ENCODE assay signal across 26 mouse cellular contexts in the genomic region with DNA sequence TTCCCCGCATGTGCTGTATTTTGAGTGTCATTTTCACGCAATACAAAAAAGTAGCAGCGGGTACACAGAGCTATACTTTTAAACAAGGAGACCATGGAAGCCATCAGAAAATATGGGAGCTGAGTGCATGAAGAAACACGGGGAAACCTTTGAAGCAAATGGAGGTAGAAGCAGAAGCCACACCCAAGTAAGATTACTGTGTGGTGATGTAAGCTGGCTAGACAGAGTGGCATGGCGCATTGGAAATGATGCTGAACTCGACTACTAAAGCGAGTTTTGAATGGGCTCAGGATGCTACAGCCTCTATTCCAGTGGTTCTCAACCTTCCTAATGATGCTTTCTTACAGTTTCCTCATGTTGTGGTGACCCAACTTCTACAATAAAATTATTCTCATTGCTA. TPM values are rescaled to one million over a fixed set of nuclear protein-coding genes. Genes with fewer than 3 reads are reported as not detected.
A peak's percentile ranks its signal among the peaks of the same experiment; 100 is the strongest.
DNase-seq lines count a peak whose midpoint lies in the region; ATAC-seq and TF ChIP-seq lines count a peak whose summit lies in the region.
"Had no signal": no experiment of that assay in that cellular context is flagged by ENCODE, and none has a peak within 500 bp of the region (broad histone marks: within the 10 kb centered on the region; RNA-seq: fewer than 3 reads in every experiment).

No protein-coding gene starts in this region.

- peak; percentile 31 for DNase-seq in heart, embryonic 10.5 days (ENCODE audit: low spot score)
- no peak for DNase-seq in heart, postnatal 14 days
- peak; percentile 81 for DNase-seq in midbrain, embryonic 11.5 days (ENCODE audit: low spot score, missing footprints)
- DNase-seq in midbrain, embryonic 14.5 days: no peak
- no peak for DNase-seq in liver, embryonic 13.5 days
- no peak for DNase-seq in gastrocnemius, postnatal 14 days
- DNase-seq in cerebellum, adult 2 months: no peak
- DNase-seq: adrenal gland, adult 8-10 months; cerebellum, postnatal 14 days; heart, postnatal 4 days; kidney, adult 11 months; kidney, postnatal 14 days; lung, adult 18-20 months; lung, postnatal 4 days; right cerebral cortex, adult 18-20 months; spleen, adult 18-20 months; thymus, postnatal 14 days had no signal

- H3K27ac ChIP-seq in heart, embryonic 10.5 days: no peak overlapping the region
- no peak overlapping the region for H3K27ac ChIP-seq in midbrain, embryonic 11.5 days (ENCODE audit: low read depth, low read length)
- no peak overlapping the region for H3K27ac ChIP-seq in midbrain, embryonic 14.5 days (replicated peaks; ENCODE audit: low read depth, low read length)
- peak overlapping the region; percentile 95 for H3K27ac ChIP-seq in liver, embryonic 13.5 days
- H3K27ac ChIP-seq in cerebellum, adult 2 months (ENCODE audit: insufficient read depth, low read length): no peak overlapping the region
- H3K27ac ChIP-seq in intestine, embryonic 16.5 days (ENCODE audit: low read length): no peak overlapping the region
- H3K27ac ChIP-seq: hindbrain, embryonic 14.5 days; limb, embryonic 12.5 days had no signal

- peaks cover 38% of the 10 kb centered on the region; the same call in 1 of the 2 replicates for H3K36me3 ChIP-seq in heart, embryonic 10.5 days
- H3K36me3 ChIP-seq in midbrain, embryonic 11.5 days (ENCODE audit: control insufficient read depth, insufficient read depth, low read length): no peaks in the 10 kb centered on the region
- H3K36me3 ChIP-seq in midbrain, embryonic 14.5 days (ENCODE audit: control insufficient read depth, insufficient read depth, low read length): no peaks in the 10 kb centered on the region
- peaks cover 78% of the 10 kb centered on the region for H3K36me3 ChIP-seq in liver, embryonic 13.5 days
- H3K36me3 ChIP-seq in intestine, embryonic 16.5 days (ENCODE audit: control insufficient read depth, insufficient read depth, low read length): 0 out of 2 replicates have a peak, but pooled peaks cover 2% of the 10 kb centered on the region
- H3K36me3 ChIP-seq: limb, embryonic 12.5 days had no signal

- peaks cover 21% of the 10 kb centered on the region for H3K4me1 ChIP-seq in heart, embryonic 10.5 days
- H3K4me1 ChIP-seq in midbrain, embryonic 11.5 days (ENCODE audit: control insufficient read depth, insufficient read depth, low read length): no peaks in the 10 kb centered on the region
- H3K4me1 ChIP-seq in midbrain, embryonic 14.5 days (ENCODE audit: control insufficient read depth, insufficient read depth, low read length): no peaks in the 10 kb centered on the region
- peaks cover 68% of the 10 kb centered on the region for H3K4me1 ChIP-seq in liver, embryonic 13.5 days (replicated peaks)
- H3K4me1 ChIP-seq in cerebellum, adult 2 months (ENCODE audit: control insufficient read depth, insufficient read depth, low read length): no peaks in the 10 kb centered on the region
- H3K4me1 ChIP-seq in intestine, embryonic 16.5 days (ENCODE audit: control insufficient read depth, insufficient read depth, low read length): no peaks in the 10 kb centered on the region; the same call in 1 of the 2 replicates
- H3K4me1 ChIP-seq: limb, embryonic 12.5 days had no signal

- H3K9me3 ChIP-seq in heart, embryonic 10.5 days: no peaks in the 10 kb centered on the region
- H3K9me3 ChIP-seq in midbrain, embryonic 11.5 days (ENCODE audit: control insufficient read depth, low read length): no peaks in the 10 kb centered on the region
- no peaks in the 10 kb centered on the region for H3K9me3 ChIP-seq in midbrain, embryonic 14.5 days (ENCODE audit: control insufficient read depth, low read length)
- H3K9me3 ChIP-seq in liver, embryonic 13.5 days (replicated peaks): no peaks in the 10 kb centered on the region
- no peaks in the 10 kb centered on the region for H3K9me3 ChIP-seq in intestine, embryonic 16.5 days (ENCODE audit: control insufficient read depth, low read length)
- H3K9me3 ChIP-seq: G1E; heart, embryonic 15.5 days; limb, embryonic 12.5 days had no signal

- no peak for TF ChIP-seq CTCF in cerebellum, adult 2 months (IDR thresholded peaks at IDR 0.05; ENCODE audit: borderline replicate concordance, insufficient read depth, low read depth, low read length)

- ATAC-seq in midbrain, embryonic 11.5 days (ENCODE audit: low FRiP score): no peak
- ATAC-seq in midbrain, embryonic 14.5 days (ENCODE audit: low FRiP score, low TSS enrichment): no peak
- no peak for ATAC-seq in liver, embryonic 13.5 days (ENCODE audit: low read depth)
- no peak for ATAC-seq in intestine, embryonic 16.5 days
- ATAC-seq: forebrain, embryonic 14.5 days; lung, postnatal 0 days; midbrain, embryonic 16.5 days had no signal

- no peak overlapping the region for H3K9ac ChIP-seq in midbrain, embryonic 11.5 days (ENCODE audit: low read length)
- H3K9ac ChIP-seq in midbrain, embryonic 14.5 days (replicated peaks; ENCODE audit: low read length): no peak overlapping the region
- peak overlapping the region; percentile 85 for H3K9ac ChIP-seq in liver, embryonic 13.5 days
- no peak overlapping the region for H3K9ac ChIP-seq in intestine, embryonic 16.5 days (ENCODE audit: low read depth, low read length)
- H3K9ac ChIP-seq: heart, embryonic 15.5 days; hindbrain, embryonic 14.5 days; limb, embryonic 12.5 days had no signal

- H3K27me3 ChIP-seq in heart, embryonic 10.5 days (ENCODE audit: insufficient read depth, poor library complexity, severe bottlenecking): no peaks in the 10 kb centered on the region
- H3K27me3 ChIP-seq in midbrain, embryonic 11.5 days (ENCODE audit: control insufficient read depth, insufficient read depth, low read length): no peaks in the 10 kb centered on the region
- H3K27me3 ChIP-seq in midbrain, embryonic 14.5 days (ENCODE audit: control insufficient read depth, insufficient read depth, low read length): no peaks in the 10 kb centered on the region
- H3K27me3 ChIP-seq in liver, embryonic 13.5 days: no peaks in the 10 kb centered on the region
- H3K27me3 ChIP-seq in cerebellum, adult 2 months (ENCODE audit: control insufficient read depth, insufficient read depth, low read length): no peaks in the 10 kb centered on the region
- H3K27me3 ChIP-seq in intestine, embryonic 16.5 days (replicated peaks; ENCODE audit: control insufficient read depth, insufficient read depth, low read length): no peaks in the 10 kb centered on the region
- H3K27me3 ChIP-seq: heart, embryonic 15.5 days; limb, embryonic 12.5 days had no signal

- no peak overlapping the region for H3K4me3 ChIP-seq in heart, embryonic 10.5 days
- no peak overlapping the region for H3K4me3 ChIP-seq in midbrain, embryonic 11.5 days (ENCODE audit: low read depth, low read length)
- H3K4me3 ChIP-seq in midbrain, embryonic 14.5 days (replicated peaks; ENCODE audit: low read depth, low read length): no peak overlapping the region
- peak overlapping the region; percentile 68 for H3K4me3 ChIP-seq in liver, embryonic 13.5 days (replicated peaks)
- no peak overlapping the region for H3K4me3 ChIP-seq in cerebellum, adult 2 months (replicated peaks; ENCODE audit: insufficient read depth, low read depth, low read length)
- no peak overlapping the region for H3K4me3 ChIP-seq in intestine, embryonic 16.5 days (ENCODE audit: low read length)
- H3K4me3 ChIP-seq: heart, embryonic 15.5 days; left cerebral cortex, adult 2 months; limb, embryonic 12.5 days had no signal

- whole genome bisulfite sequencing in heart, embryonic 10.5 days: 94% methylated on average over 7 of the region's 7 CpGs
- 87% methylated on average over 7 of the region's 7 CpGs for WGBS in midbrain, embryonic 11.5 days
- 93% methylated on average over 7 of the region's 7 CpGs for WGBS in midbrain, embryonic 14.5 days
- 82% methylated on average over 7 of the region's 7 CpGs for WGBS in liver, embryonic 13.5 days (ENCODE audit: insufficient replicate concordance)
- WGBS in cerebellum, adult 2 months: 91% methylated on average over 7 of the region's 7 CpGs
- WGBS in intestine, embryonic 16.5 days: 90% methylated on average over 7 of the region's 7 CpGs

- intact Hi-C loops in heart, postnatal 14 days (cut with DNase I): no loop called here
- intact Hi-C loops in gastrocnemius, postnatal 14 days (cut with DNase I; ENCODE audit: low total_unique reads): no loop called here

- TF ChIP-seq POLR2A in cerebellum, adult 2 months (IDR thresholded peaks at IDR 0.05; ENCODE audit: borderline replicate concordance, insufficient read depth, low read length): no peak

- H3K4me2 ChIP-seq in midbrain, embryonic 11.5 days: no peak overlapping the region
- no peak overlapping the region for H3K4me2 ChIP-seq in midbrain, embryonic 14.5 days (ENCODE audit: low read length)
- H3K4me2 ChIP-seq in liver, embryonic 13.5 days: peak overlapping the region; percentile 71
- no peak overlapping the region for H3K4me2 ChIP-seq in intestine, embryonic 16.5 days (ENCODE audit: low read depth, low read length)
- H3K4me2 ChIP-seq: heart, embryonic 15.5 days; hindbrain, embryonic 14.5 days; limb, embryonic 12.5 days had no signal

RNA-seq across cellular contexts. Expression of a gene that starts 11.1 kb away (rescaled TPM):
- 37.9 and 44.6 TPM in 2 replicates for polyA plus RNA-seq in heart, embryonic 10.5 days (2016; fragmentation: Nextera tagmentation; extraction: Ambion mirVana)
- 10 to 100 TPM; 15.0 to 18.2 TPM for total RNA-seq in heart, postnatal 14 days (2021)
- polyA plus RNA-seq in midbrain, embryonic 11.5 days (2014; fragmentation: Nextera tagmentation; extraction: Ambion mirVana): 17.4 and 18.7 TPM in 2 replicates
- 13.5 and 16.9 TPM in 2 replicates for polyA plus RNA-seq in midbrain, embryonic 14.5 days (2014; fragmentation: Nextera tagmentation; extraction: Ambion mirVana)
- 60.7 and 70.4 TPM in 2 replicates for polyA plus RNA-seq in liver, embryonic 13.5 days (2015; fragmentation: Nextera tagmentation; extraction: Ambion mirVana)
- total RNA-seq in gastrocnemius, postnatal 14 days (2021): 10 to 100 TPM; 12.7 to 13.6 TPM
- polyA plus RNA-seq in cerebellum, adult 2 months (2012; rRNA removed): 17.3 and 19.0 TPM in 2 replicates
- 65.6 and 67.6 TPM in 2 replicates for polyA plus RNA-seq in intestine, embryonic 16.5 days (2015; fragmentation: Nextera tagmentation; extraction: Ambion mirVana)

RNA-seq across cellular contexts. Expression of a gene that starts 39.1 kb away (rescaled TPM):
- polyA plus RNA-seq in heart, embryonic 10.5 days (2016; fragmentation: Nextera tagmentation; extraction: Ambion mirVana): 39.4 and 48.3 TPM in 2 replicates
- 10 to 100 TPM; 23.1 to 25.0 TPM for total RNA-seq in heart, postnatal 14 days (2021)
- polyA plus RNA-seq in midbrain, embryonic 11.5 days (2014; fragmentation: Nextera tagmentation; extraction: Ambion mirVana): 24.6 and 26.4 TPM in 2 replicates
- polyA plus RNA-seq in midbrain, embryonic 14.5 days (2014; fragmentation: Nextera tagmentation; extraction: Ambion mirVana): 27.8 and 37.9 TPM in 2 replicates
- polyA plus RNA-seq in liver, embryonic 13.5 days (2015; fragmentation: Nextera tagmentation; extraction: Ambion mirVana): 27.1 and 29.8 TPM in 2 replicates
- total RNA-seq in gastrocnemius, postnatal 14 days (2021): 10 to 100 TPM; 21.9 to 26.3 TPM
- 31.5 and 31.7 TPM in 2 replicates for polyA plus RNA-seq in cerebellum, adult 2 months (2012; rRNA removed)
- 24.2 and 25.9 TPM in 2 replicates for polyA plus RNA-seq in intestine, embryonic 16.5 days (2015; fragmentation: Nextera tagmentation; extraction: Ambion mirVana)

RNA-seq across cellular contexts. Expression of a gene that starts 39.1 kb away (rescaled TPM):
- 16.6 and 25.3 TPM in 2 replicates for polyA plus RNA-seq in heart, embryonic 10.5 days (2016; fragmentation: Nextera tagmentation; extraction: Ambion mirVana)
- total RNA-seq in heart, postnatal 14 days (2021): 1 to 10 TPM; 5.6 to 6.3 TPM
- 36.5 and 41.8 TPM in 2 replicates for polyA plus RNA-seq in midbrain, embryonic 11.5 days (2014; fragmentation: Nextera tagmentation; extraction: Ambion mirVana)
- 13.7 and 22.0 TPM in 2 replicates for polyA plus RNA-seq in midbrain, embryonic 14.5 days (2014; fragmentation: Nextera tagmentation; extraction: Ambion mirVana)
- 7.0 and 9.9 TPM in 2 replicates for polyA plus RNA-seq in liver, embryonic 13.5 days (2015; fragmentation: Nextera tagmentation; extraction: Ambion mirVana)
- total RNA-seq in gastrocnemius, postnatal 14 days (2021): 10 to 100 TPM; 13.2 to 23.0 TPM
- polyA plus RNA-seq in cerebellum, adult 2 months (2012; rRNA removed): 7.4 and 8.1 TPM in 2 replicates
- polyA plus RNA-seq in intestine, embryonic 16.5 days (2015; fragmentation: Nextera tagmentation; extraction: Ambion mirVana): 9.4 and 11.5 TPM in 2 replicates

Comparison
In these comparisons a context has a peak if more than half of its experiments do, and no peak if none do; other contexts are left out.
1. DNase-seq: peak in heart, embryonic 10.5 days (single experiment) and midbrain, embryonic 11.5 days (single experiment); none in heart, postnatal 14 days (0 of 2), midbrain, embryonic 14.5 days (single experiment), liver, embryonic 13.5 days (single experiment), gastrocnemius, postnatal 14 days (single experiment) and cerebellum, adult 2 months (0 of 2).